Mouse (Mus musculus) hindbrain, embryonic 10.5 days (tissue): ENCODE data around the gene Pla2g1b. TPM values are rescaled to one million over a fixed set of nuclear protein-coding genes. Genes with fewer than 3 reads are reported as not detected.

Source experiments
- DNase-seq: peaks from one replicate; pipeline ENCODE4 v3.0.0-alpha.2; 2017; ENCODE audit warnings: low spot score
- H3K27ac ChIP-seq: fragments of 300-500 bp; sonication (generic); 2 replicates; pipeline ENCODE4 v1.5.1; 2016; ENCODE audit warnings: mild to moderate bottlenecking, moderate library complexity
- H3K27me3 ChIP-seq: fragments of 300-500 bp; sonication (generic); 2 replicates; pipeline ENCODE4 v1.6.1; 2016; ENCODE audit warnings: mild to moderate bottlenecking; ENCODE audit not compliant: poor library complexity, insufficient read depth, severe bottlenecking
- H3K36me3 ChIP-seq: fragments of 300-500 bp; sonication (generic); 2 replicates; pipeline ENCODE4 v1.6.1; 2016; ENCODE audit warnings: mild to moderate bottlenecking, moderate library complexity
- H3K4me1 ChIP-seq: fragments of 300-500 bp; sonication (generic); replicated peaks from 2 replicates; pipeline ENCODE4 v1.6.1; 2016; ENCODE audit warnings: mild to moderate bottlenecking
- H3K4me3 ChIP-seq: fragments of 300-500 bp; sonication (generic); 2 replicates; pipeline ENCODE4 v1.5.1; 2016; ENCODE audit warnings: mild to moderate bottlenecking, moderate library complexity
- H3K9me3 ChIP-seq: fragments of 300-500 bp; sonication (generic); 2 replicates; pipeline ENCODE4 v1.6.1; 2016; ENCODE audit warnings: mild to moderate bottlenecking, moderate library complexity
- WGBS: fragments of 180-500 bp; shearing (Covaris S2); methylation state at CpG from one replicate; pipeline ENCODE4 v1.1.7; 2016; 5-methylcytosine and 5-hydroxymethylcytosine counted together
- polyA plus RNA-seq: library from polyadenylated mRNA; unstranded; fragments of >200 nt; fragmentation: Nextera tagmentation; extraction: Ambion mirVana; gene quantifications from 2 replicates; pipeline ENCODE4 v1.2.1, GENCODE M21; 2016

Pla2g1b gene
- polyA plus RNA-seq, 1 experiment from 2014 or later: 0.51 TPM

GRCm38 (mm10) chr5:115454422-115455090, 11.5 kb upstream of the Pla2g1b start:
- H3K36me3 ChIP-seq: peaks cover 55% of the 10 kb centered on the region

GRCm38 (mm10) chr5:115455838-115456237, 10.2 kb upstream of the Pla2g1b start:
- H3K4me1 ChIP-seq: peaks cover 14% of the 10 kb centered on the region; the same call in 1 of the 2 replicates
- no peak for DNase-seq
- no peak overlapping the region for H3K27ac ChIP-seq
- WGBS: 81% methylated on average over 7 of the region's 7 CpGs
- no peaks in the 10 kb centered on the region for H3K9me3 ChIP-seq
- H3K36me3 ChIP-seq: peaks cover 42% of the 10 kb centered on the region
- no peaks in the 10 kb centered on the region for H3K27me3 ChIP-seq
- no peak overlapping the region for H3K4me3 ChIP-seq

More at GRCm38 (mm10) chr5:115454422-115455090, 11.5 kb upstream of the Pla2g1b start:
- 84% methylated on average over 12 of the region's 12 CpGs for WGBS
- Histone ChIP-seq H3K27ac (peak overlapping the region; percentile 40; the same call in 1 of the 2 replicates), H3K4me1 (peaks cover 16% of the 10 kb centered on the region), H3K27me3 (no peaks in the 10 kb centered on the region), H3K4me3 (no peak overlapping the region), H3K9me3 (no peaks in the 10 kb centered on the region)
- no peak for DNase-seq

- Histone ChIP-seq H3K36me3 (peaks cover 11% of the 10 kb centered on the region), H3K27me3 (no peaks in the 10 kb centered on the region), H3K27ac (no peak overlapping the region), H3K9me3 (no peaks in the 10 kb centered on the region), H3K4me3 (no peak overlapping the region), H3K4me1 (peaks cover 9% of the 10 kb centered on the region; the same call in 1 of the 2 replicates)
- no peak for DNase-seq
- 73% methylated on average over 13 of the region's 13 CpGs for WGBS
These were observed 7.1 kb upstream of the Pla2g1b start for GRCm38 (mm10) chr5:115458918-115459317.

GRCm38 (mm10) chr5:115464408-115465115, 1.5 kb upstream of the Pla2g1b start:
- no peak overlapping the region for H3K4me3 ChIP-seq
- H3K36me3 ChIP-seq: no peaks in the 10 kb centered on the region
- H3K4me1 ChIP-seq: no peaks in the 10 kb centered on the region
- WGBS: 79% methylated on average over 18 of the region's 18 CpGs
- H3K27ac ChIP-seq: no peak overlapping the region
- H3K27me3 ChIP-seq: no peaks in the 10 kb centered on the region
- no peaks in the 10 kb centered on the region for H3K9me3 ChIP-seq
- no peak for DNase-seq

- no peaks in the 10 kb centered on the region for H3K9me3 ChIP-seq
- H3K36me3 ChIP-seq: no peaks in the 10 kb centered on the region
- H3K27me3 ChIP-seq: peaks cover 7% of the 10 kb centered on the region
- no peak overlapping the region for H3K4me3 ChIP-seq
- 72% methylated on average over 6 of the region's 6 CpGs for WGBS
- peaks cover 7% of the 10 kb centered on the region for H3K4me1 ChIP-seq
- no peak for DNase-seq
- no peak overlapping the region for H3K27ac ChIP-seq
These were observed 3.7 kb downstream of the Pla2g1b start for GRCm38 (mm10) chr5:115469791-115470190.

GRCm38 (mm10) chr5:115470766-115471531, 4.9 kb downstream of the Pla2g1b start:
- 38% methylated on average over 20 of the region's 20 CpGs for WGBS
- peaks cover 9% of the 10 kb centered on the region for H3K27me3 ChIP-seq
- no peak overlapping the region for H3K27ac ChIP-seq
- peak; percentile 65 for DNase-seq
- no peak overlapping the region for H3K4me3 ChIP-seq
- H3K4me1 ChIP-seq: peaks cover 16% of the 10 kb centered on the region
- no peaks in the 10 kb centered on the region for H3K9me3 ChIP-seq
- no peaks in the 10 kb centered on the region for H3K36me3 ChIP-seq

- DNase-seq: no peak
- H3K4me1 ChIP-seq: peaks cover 21% of the 10 kb centered on the region
- no peak overlapping the region for H3K27ac ChIP-seq
- no peak overlapping the region for H3K4me3 ChIP-seq
- peaks cover 9% of the 10 kb centered on the region for H3K27me3 ChIP-seq
- H3K9me3 ChIP-seq: no peaks in the 10 kb centered on the region
- WGBS: 78% methylated on average over 10 of the region's 10 CpGs
- 0 out of 2 replicates have a peak, but pooled peaks cover 3% of the 10 kb centered on the region for H3K36me3 ChIP-seq
These were observed 7.1 kb downstream of the Pla2g1b start for GRCm38 (mm10) chr5:115473191-115473590.

- no peak overlapping the region for H3K27ac ChIP-seq
- no peaks in the 10 kb centered on the region for H3K9me3 ChIP-seq
- DNase-seq: no peak
- H3K4me1 ChIP-seq: peaks cover 21% of the 10 kb centered on the region
- peaks cover 12% of the 10 kb centered on the region for H3K27me3 ChIP-seq
- H3K4me3 ChIP-seq: no peak overlapping the region
- 0 out of 2 replicates have a peak, but pooled peaks cover 3% of the 10 kb centered on the region for H3K36me3 ChIP-seq
- WGBS: 76% methylated on average over 22 of the region's 22 CpGs
These were observed 8.2 kb downstream of the Pla2g1b start for GRCm38 (mm10) chr5:115474174-115474828.

- H3K27ac ChIP-seq: peak overlapping the region; percentile 72
- 11% methylated on average over 22 of the region's 22 CpGs for WGBS
- DNase-seq: peak; percentile 66
- 0 out of 2 replicates have a peak, but pooled peaks cover 3% of the 10 kb centered on the region for H3K36me3 ChIP-seq
- H3K9me3 ChIP-seq: no peaks in the 10 kb centered on the region
- H3K4me1 ChIP-seq: peaks cover 27% of the 10 kb centered on the region
- H3K4me3 ChIP-seq: peak overlapping the region; percentile 50
- H3K27me3 ChIP-seq: peaks cover 24% of the 10 kb centered on the region
These were observed 9.5 kb downstream of the Pla2g1b start for GRCm38 (mm10) chr5:115475337-115476106.

GRCm38 (mm10) chr5:115476107-115476727, 10.2 kb downstream of the Pla2g1b start:
- H3K36me3 ChIP-seq: 0 out of 2 replicates have a peak, but pooled peaks cover 3% of the 10 kb centered on the region
- WGBS: 36% methylated on average over 12 of the region's 12 CpGs
- no peaks in the 10 kb centered on the region for H3K9me3 ChIP-seq
- H3K27me3 ChIP-seq: peaks cover 31% of the 10 kb centered on the region
- no peak for DNase-seq
- H3K27ac ChIP-seq: peak overlapping the region; percentile 72
- peak overlapping the region; percentile 50 for H3K4me3 ChIP-seq
- H3K4me1 ChIP-seq: peaks cover 20% of the 10 kb centered on the region

GRCm38 (mm10) chr5:115479561-115479960, 13.5 kb downstream of the Pla2g1b start:
- 0 out of 2 replicates have a peak, but pooled peaks cover 3% of the 10 kb centered on the region for H3K36me3 ChIP-seq
- peaks cover 50% of the 10 kb centered on the region for H3K27me3 ChIP-seq
- no peaks in the 10 kb centered on the region for H3K9me3 ChIP-seq
- H3K4me3 ChIP-seq: 0 out of 2 replicates have a peak overlapping the region, but pooled peaks have one; percentile 38
- H3K4me1 ChIP-seq: peaks cover 46% of the 10 kb centered on the region
- DNase-seq: no peak
- WGBS: 28% methylated on average over 15 of the region's 15 CpGs
- no peak overlapping the region for H3K27ac ChIP-seq
